Mouse (Mus musculus) B cell, adult 62 days (primary cell): ENCODE data around the gene Vwa3a. TPM values are rescaled to one million over a fixed set of nuclear protein-coding genes. Genes with fewer than 3 reads are reported as not detected.

Experiments used
- total RNA-seq: library from RNA; stranded (reverse); gene quantifications from 4 replicates; pipeline ENCODE4 v1.2.4, GENCODE M21; 2023

Vwa3a gene
- total RNA-seq = not detected in 4 replicates

GRCm38 (mm10) chr7:120739018-120739417 lies at the start of gene Vwa3a:
Vwa3a (plus strand) TSS chr7:120739318.

GRCm38 (mm10) chr7:120811834-120812415 lies 72.8 kb downstream of the Vwa3a start, which contains the start of gene Gm5737:
Gm5737 (plus strand) TSS chr7:120812365.

GRCm38 (mm10) chr7:120842345-120843036 lies 103.4 kb downstream of the Vwa3a start, which contains the start of gene Eef2k:
Eef2k (plus strand) TSS chr7:120842831.

Other genes with a start within 250 kb of the Vwa3a start
- 75.6 to 88.4 TPM (median 78.4 TPM) in 4 replicates for gene Uqcrc2, start 104.1 kb upstream of the Vwa3a start, total RNA-seq
- not detected in 4 replicates for gene Pdzd9, start 69.0 kb upstream of the Vwa3a start, total RNA-seq
- 12.1 to 18.7 TPM (median 15.5 TPM) in 4 replicates for gene Mosmo, start 61.7 kb upstream of the Vwa3a start, total RNA-seq
- not detected in 4 replicates for gene Gm5737, start 73.0 kb downstream of the Vwa3a start, total RNA-seq
- gene Eef2k, start 103.5 kb downstream of the Vwa3a start, total RNA-seq = 26.5 to 37.5 TPM (median 31.7 TPM) in 4 replicates
- 29.8 to 38.1 TPM (median 31.0 TPM) in 4 replicates for gene Polr3e, start 178.4 kb downstream of the Vwa3a start, total RNA-seq
- gene Cdr2, start 243.0 kb downstream of the Vwa3a start, total RNA-seq = 3.1 to 5.8 TPM (median 3.8 TPM) in 4 replicates
- gene Mfsd13b, start 243.2 kb downstream of the Vwa3a start, total RNA-seq = not detected in 4 replicates